Mouse (Mus musculus): ENCODE results near the gene Fam228a.
"Not testable (repeated sequence)": the region's sequence is repeated elsewhere in the genome, so short reads cannot be mapped to it uniquely, and the experiment has no call there.

The Fam228a gene

DNA sequence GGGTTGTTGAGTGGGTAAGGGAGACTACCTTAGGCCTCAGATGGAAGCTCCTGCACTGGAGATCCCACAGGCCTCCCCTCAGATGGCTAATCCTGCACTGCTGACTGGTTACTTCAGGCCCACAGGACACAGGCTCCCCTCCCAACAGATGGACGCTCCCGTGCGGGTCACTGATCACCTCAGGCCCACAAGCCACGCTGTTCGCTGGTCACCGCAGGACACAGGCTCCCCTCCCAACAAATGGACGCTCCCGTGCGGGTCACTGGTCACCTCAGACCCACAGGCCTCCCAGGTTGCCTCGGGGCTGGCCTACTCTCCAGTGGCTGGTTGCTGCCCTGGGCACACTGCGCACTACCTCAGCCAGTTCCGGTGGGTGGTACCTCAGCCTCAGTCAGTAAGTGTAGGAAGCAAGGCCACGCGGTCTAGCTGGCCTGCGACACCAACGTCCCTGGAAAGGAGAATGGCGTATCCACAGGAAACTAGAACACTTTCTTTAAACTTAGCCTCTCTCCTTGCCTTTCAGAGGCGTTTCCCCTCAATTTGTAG lies at the start of gene Fam228a:
Gene Fam228a, minus strand, starts transcription at position 400 of the 546 bp plus-strand sequence.
- DNase-seq, result no peak

DNA sequence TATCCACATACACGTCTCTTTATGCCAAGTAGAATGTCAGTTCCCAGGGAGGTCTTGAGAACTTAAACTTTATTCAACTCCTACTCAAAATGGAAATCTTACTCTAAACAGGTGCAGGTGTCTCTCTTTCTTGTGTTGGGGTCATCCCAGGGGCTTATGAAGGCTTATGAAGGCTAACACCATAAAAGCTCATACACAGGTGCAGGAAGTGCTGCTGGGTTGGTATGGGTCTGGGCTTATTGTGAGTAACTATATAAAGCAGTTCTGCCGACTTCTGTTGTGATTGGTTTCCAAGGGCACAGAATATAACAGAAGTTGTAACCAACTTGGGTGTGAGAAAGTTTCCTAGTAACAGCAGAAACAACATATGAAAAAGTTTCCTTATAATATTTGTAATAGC lies 46.2 kb upstream of the Fam228a start:
- DNase-seq, result no peak

GRCm38 (mm10) chr12:4783598-4783997 lies 45.4 kb upstream of the Fam228a start:
- no peak for DNase-seq

DNA sequence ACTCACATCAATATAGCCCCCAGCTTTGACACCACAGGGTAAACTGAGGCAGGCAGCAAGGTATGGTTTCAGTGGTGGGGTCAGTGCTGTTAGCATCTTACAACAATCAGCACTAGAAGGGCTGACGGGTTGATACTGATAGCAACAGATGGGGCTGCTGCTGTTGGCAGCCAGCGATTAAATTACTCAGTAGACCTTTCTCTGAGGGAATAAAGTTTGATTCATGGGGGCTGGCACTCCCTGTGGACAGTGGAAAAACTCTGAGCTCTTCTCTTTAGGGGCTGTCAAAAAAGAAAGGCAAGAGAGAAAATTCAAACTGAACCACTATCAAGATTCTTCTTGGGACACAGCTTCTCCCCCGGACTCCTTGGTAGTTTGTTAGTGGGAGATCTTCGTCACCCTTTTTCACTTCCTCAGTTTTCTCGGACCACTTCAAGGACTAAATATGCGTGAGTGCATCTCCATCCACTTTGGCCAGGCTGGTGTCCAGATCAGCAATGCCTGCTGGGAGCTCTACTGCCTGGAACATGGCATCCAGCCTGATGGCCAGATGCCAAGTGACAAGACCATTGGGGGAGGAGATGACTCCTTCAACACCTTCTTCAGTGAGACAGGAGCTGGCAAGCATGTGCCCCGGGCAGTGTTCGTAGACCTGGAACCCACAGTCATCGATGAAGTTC lies 43.6 kb upstream of the Fam228a start:
- DNase-seq, result peak; percentile 37

DNA sequence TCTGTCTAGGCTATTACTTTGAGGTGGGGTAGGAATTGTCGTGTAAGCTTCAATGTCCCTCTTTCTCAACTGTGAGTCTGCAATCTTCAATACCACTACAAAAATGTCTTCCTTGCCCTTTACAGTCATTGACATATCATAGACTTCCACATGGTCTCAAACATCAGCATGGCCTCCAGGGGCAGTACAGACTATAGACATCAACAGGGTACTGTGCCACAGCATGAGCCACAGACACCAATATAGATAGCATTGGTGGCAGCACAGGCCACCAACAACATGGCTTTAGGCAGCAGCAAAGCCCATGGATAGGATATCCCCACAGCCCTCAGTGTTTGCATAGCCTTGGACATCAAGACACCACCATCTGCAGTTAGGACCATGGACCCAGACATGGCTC lies 43.0 kb upstream of the Fam228a start:
- DNase-seq, result no peak

- no peak for DNase-seq
These were observed 42.0 kb upstream of the Fam228a start for GRCm38 (mm10) chr12:4780245-4780644.

DNA sequence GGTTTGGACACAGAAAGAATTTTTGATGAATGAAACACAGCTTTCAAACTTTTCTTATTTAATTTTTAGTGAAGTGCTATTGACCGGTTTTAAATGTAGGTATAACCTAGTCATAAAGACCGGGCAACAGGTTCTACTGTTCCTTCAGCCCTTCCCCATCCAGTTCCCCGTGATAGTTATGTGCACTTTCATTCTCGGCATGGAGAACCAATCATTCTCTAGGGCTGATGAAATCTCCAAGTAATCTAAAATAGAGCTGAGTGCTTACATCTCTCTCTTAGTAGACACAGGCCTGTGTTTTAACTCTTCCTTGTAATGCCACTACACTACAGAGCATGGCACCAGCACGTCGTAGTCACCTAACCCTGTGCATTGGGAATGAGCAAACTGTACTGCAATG lies 39.5 kb upstream of the Fam228a start:
- no peak for DNase-seq

- DNase-seq, result no peak
These were observed 37.3 kb upstream of the Fam228a start for GRCm38 (mm10) chr12:4775588-4775949.

DNA sequence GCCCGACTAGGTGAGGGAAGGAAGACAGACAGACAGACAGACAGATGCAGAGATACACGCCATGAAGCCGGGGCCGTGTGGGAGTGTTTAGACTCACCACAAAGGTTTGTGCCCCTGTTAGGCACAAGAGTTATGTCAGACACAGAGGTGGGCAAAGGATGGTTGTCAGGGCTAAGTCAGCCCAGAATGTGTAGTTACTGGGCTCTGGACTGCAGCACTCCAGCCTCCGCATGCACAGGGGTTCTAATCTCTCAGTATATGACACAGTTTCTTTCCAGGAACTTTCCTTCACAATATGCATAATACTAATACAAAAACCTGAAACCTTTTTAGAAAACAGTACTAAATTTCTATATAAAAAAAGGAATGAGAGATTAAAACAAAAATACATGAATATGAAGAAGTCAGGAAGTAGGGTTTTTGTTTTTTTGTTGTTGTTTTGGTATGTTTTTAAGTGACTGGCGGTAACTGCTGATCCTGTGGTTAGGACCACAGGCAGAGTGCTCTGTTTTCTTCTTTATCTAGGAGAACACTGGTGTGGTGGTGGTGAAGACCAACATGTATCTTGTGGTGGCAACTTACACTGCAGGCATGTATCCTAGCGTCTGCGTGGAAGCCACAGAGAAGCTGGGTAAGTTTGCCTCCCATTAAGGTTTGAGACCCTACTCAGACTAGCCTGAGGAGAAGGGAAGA lies 36.8 kb upstream of the Fam228a start:
- DNase-seq, result no peak

- no peak for DNase-seq
These were observed 31.1 kb upstream of the Fam228a start for GRCm38 (mm10) chr12:4769333-4769723.

DNA sequence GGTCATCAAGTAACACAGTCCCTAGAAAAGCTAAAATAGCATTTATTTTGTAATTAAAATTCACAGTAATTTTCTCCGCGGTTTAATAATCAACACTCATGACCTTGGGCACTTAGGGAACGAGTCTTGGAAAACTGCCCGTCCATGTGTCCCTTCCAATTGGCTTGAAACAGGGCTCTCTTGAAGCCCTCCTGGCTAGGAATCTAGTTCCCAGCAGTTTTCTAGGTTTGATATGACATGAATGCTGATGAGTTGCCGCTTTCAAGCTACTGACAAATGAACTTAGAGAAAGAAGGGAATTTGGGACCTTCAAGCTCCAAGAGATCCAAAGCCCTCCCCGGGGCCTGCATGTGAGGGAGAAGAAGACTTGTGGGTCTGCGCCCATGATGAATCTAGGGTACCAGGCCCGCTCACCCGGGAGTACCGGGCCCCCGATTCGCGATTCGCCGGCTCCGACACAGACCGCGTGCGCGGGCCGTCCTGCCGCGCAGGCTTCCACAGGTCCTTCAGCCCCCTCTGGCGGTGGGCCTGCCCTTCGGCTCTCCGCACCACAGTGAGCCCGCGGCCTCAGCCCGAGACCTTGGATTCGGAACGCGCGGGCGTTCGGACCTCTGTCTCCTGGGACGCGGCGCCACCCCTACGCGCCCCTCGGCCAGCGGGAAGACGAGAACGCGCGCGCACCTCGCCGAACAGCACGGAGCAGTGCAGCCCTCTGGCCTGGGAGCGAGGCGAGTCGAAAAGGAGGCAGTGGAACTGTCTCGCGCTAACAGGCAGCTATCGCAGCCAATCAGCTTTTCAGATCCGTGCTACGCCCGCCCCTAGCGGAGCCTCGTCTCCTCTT lies 30.5 kb upstream of the Fam228a start, which contains the start of the genes Pfn4 and Fam228b:
Gene Pfn4, plus strand, starts transcription at position 531 of the 841 bp plus-strand sequence.
Gene Fam228b, minus strand, starts transcription at position 776 of the 841 bp plus-strand sequence.
- peak; percentile 95 for DNase-seq

- no peak for DNase-seq
These were observed 18.8 kb upstream of the Fam228a start for GRCm38 (mm10) chr12:4757060-4757459.

DNA sequence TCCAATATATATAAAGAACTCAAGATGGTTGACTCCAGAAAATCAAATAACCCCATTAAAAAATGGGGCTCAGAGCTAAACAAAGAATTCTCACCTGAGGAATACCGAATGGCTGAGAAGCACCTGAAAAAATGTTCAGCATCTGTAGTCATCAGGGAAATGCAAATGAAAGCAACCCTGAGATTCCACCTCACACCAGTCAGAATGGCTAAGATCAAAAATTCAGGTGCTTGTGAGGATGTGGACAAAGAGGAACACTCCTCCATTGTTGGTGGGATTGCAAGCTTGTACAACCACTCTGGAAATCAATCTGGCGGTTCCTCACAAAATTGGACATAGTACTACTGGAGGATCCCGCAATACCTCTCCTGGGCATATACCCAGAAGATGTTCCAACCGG lies 16.2 kb upstream of the Fam228a start:
- DNase-seq, result not testable (repeated sequence)

DNA sequence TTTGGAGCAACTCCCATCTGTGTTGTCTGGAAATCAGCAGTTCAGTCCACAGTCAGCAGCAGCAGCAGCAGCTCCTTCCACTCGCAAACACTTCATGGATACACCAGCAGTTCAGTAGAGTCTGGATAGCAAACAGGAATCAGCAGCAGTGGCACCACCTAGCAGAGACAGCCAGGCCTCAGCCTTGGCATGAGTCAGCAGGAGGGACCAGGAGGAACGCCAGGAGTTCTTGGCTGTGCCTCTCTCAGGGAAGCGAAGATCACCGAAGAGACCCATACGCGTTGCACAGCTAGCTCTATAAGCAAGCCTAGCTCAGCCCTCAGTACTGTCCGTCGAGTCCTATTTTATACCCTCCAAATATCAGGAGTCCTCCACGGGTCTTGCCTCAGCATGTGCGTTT lies 6.3 kb upstream of the Fam228a start:
- DNase-seq, result no peak

DNA sequence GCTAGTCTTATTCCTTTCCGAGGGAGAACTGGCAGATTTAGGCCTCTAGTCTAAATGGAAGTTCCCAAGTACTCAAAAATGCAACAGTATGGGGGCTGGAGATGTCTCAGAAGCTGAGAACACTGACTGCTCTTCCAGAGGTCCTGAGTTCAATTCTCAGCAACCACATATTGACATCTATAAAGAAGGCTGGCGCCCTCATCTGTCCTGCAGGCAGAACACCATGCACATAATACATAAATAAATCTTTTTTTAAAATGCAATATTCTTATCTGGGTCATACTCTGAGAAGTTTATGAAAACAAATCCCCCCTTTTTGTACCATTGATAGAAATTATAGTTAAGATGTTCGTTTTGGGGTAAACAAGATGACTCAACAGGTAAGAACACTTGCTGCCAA lies 4.0 kb upstream of the Fam228a start:
- no peak for DNase-seq

GRCm38 (mm10) chr12:4740823-4741222 lies 2.6 kb upstream of the Fam228a start:
- DNase-seq, result no peak

DNA sequence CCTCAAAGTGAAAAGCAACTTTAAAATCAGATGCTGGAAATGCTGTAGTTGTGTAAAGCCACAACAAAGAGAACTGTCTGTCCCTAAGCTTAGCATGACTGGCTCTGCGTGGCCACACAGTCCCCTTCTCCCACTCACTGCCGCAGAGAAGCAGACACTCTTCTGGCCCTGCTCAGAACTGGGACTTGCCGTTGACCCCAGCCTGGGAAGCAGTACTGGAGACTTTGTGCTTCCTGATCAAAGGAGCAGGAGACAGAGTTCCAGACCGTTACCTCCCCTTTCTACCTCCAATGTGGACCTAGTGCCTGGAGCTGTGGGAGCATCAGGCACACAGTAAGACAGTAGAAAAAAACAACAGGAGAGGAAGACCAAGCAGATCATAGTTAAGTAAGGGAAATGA lies 5.9 kb downstream of the Fam228a start:
- no peak for DNase-seq

- DNase-seq, result no peak
These were observed 6.6 kb downstream of the Fam228a start for GRCm38 (mm10) chr12:4731629-4732028.

DNA sequence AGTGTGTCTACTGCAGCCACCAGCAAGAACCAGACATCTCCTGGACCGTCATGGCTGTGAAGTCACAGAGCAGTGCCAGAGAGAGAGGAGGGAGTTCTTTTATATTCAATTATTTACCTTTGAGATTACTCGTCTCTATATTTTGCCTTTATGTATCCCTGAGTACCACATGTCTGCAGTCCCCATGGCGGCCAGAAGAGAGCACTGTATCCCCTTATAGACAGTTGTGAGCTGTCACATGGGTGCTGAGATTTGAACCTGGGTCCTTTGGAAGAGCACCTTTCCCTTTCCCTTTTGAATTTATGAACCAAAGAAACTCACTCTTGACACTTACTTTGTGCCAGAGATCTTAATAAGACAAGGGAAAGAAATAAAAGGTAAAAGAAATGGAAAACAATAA lies 9.1 kb downstream of the Fam228a start:
- no peak for DNase-seq

GRCm38 (mm10) chr12:4719762-4720754 lies 18.2 kb downstream of the Fam228a start:
- no peak for DNase-seq

DNA sequence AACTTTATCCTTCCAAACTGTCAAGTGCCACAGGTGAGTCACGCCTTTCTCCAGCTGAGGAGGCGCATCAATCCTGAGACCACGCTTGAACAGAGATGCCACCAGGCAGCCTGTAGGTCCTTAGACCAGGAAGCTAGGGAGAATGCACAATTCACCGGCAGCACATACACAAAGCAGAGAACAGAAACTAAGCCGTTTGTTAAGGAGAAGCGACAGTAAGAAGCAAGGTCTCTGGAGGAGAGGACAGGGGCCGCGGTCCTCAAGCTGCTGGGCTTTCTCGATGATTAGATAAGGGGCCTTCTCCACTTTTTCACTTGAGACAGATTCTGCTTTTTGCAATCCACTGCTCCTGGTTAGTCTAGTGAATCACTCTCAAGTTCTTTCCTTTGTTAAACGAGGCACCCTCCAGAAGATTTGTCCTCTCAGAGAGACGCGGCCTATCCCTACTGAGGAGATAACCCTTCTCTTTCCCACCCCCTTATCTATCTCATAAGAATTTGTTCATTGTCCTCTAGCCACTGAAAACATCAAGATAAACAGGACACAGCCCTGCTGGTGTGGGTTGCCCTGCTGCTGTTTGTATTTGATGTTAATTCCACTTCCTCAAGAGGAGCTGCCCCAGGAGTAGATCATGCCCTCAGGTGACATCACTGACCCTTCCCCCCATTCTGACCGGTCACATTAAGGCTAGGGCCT lies 19.0 kb downstream of the Fam228a start:
- no peak for DNase-seq
